Mouse (Mus musculus) heart, adult 2 months (tissue): Measurements from ENCODE around the gene Cyp4f16.

Experiments used
- CTCF ChIP-seq: fragments of 200-600 bp; IDR thresholded peaks from 2 replicates; pipeline ENCODE4 v1.8.1; 2022; ENCODE audit warnings: antibody characterized with exemption, mild to moderate bottlenecking, moderate library complexity
- EP300 ChIP-seq: fragments of 200-500 bp; IDR thresholded peaks from 2 replicates; pipeline ENCODE4 v1.6.1; 2011; ENCODE audit warnings: low read depth, low read length, control low read depth; ENCODE audit not compliant: insufficient read depth
- POLR2A ChIP-seq: fragments of 200-500 bp; IDR thresholded peaks from 2 replicates; pipeline ENCODE4 v1.6.1; 2011; ENCODE audit warnings: mild to moderate bottlenecking, low read depth, low read length, control low read depth; ENCODE audit not compliant: insufficient read depth

DNA sequence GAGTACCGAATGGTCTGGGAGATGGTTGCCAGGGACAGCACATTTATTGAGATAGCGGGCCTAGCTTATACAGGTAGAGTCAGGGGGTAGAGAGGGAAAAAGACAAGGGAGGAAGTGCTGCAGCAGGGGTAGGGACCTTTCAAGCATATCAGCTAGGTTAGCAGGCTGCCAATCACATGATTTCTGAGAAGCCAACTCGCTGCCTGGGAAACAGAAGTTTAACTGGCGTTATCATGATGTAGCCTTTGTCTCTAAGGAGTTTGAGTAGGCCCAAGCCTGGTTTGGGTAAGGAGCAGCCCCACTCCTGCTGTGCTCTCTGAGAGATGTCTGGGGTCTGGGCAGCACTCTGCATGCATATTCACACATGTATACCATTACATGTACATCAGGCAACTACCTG is 14.0 kb upstream of the Cyp4f16 start:
- TF ChIP-seq EP300 (no peak), POLR2A (no peak), CTCF (no peak)
